Mouse (Mus musculus) kidney, embryonic 14.5 days (tissue): ENCODE data around the gene Wars. TPM values are rescaled to one million over a fixed set of nuclear protein-coding genes. Genes with fewer than 3 reads are reported as not detected.
"Not testable (repeated sequence)": the region's sequence is repeated elsewhere in the genome, so short reads cannot be mapped to it uniquely, and the experiment has no call there.

Experiments
- ATAC-seq: fragments of 200-750 bp; cut with Nextera tagmentation; 2 replicates; pipeline ENCODE4 v1.8.0; 2017; ENCODE audit warnings: moderate number of reproducible peaks, mild to moderate bottlenecking, moderate TSS enrichment, moderate library complexity; ENCODE audit not compliant: low FRiP score, low TSS enrichment
- H3K27ac ChIP-seq: fragments of 300-500 bp; sonication (generic); 2 replicates; pipeline ENCODE4 v1.5.1; 2014; ENCODE audit warnings: low read depth, mild to moderate bottlenecking, low read length, moderate library complexity, mixed read lengths
- H3K27me3 ChIP-seq: fragments of 300-500 bp; sonication (generic); 2 replicates; pipeline ENCODE4 v1.6.1; 2014; ENCODE audit warnings: mild to moderate bottlenecking, low read length; ENCODE audit not compliant: control insufficient read depth, insufficient read depth
- H3K36me3 ChIP-seq: fragments of 300-500 bp; sonication (generic); 2 replicates; pipeline ENCODE4 v1.6.1; 2014; ENCODE audit warnings: low read length, mixed read lengths; ENCODE audit not compliant: control insufficient read depth, insufficient read depth
- H3K4me1 ChIP-seq: fragments of 300-500 bp; sonication (generic); 2 replicates; pipeline ENCODE4 v1.6.1; 2014; ENCODE audit warnings: low read length, mixed read lengths; ENCODE audit not compliant: control insufficient read depth, insufficient read depth
- H3K4me2 ChIP-seq: fragments of 300-500 bp; sonication (generic); replicated peaks from 2 replicates; pipeline ENCODE4 v1.6.1; 2014; ENCODE audit warnings: low read depth, mild to moderate bottlenecking, low read length
- H3K4me3 ChIP-seq: fragments of 300-500 bp; sonication (generic); 2 replicates; pipeline ENCODE4 v1.5.1; 2014; ENCODE audit warnings: mild to moderate bottlenecking, low read length
- H3K9ac ChIP-seq: fragments of 300-500 bp; sonication (generic); 2 replicates; pipeline ENCODE4 v1.6.1; 2014; ENCODE audit warnings: low read depth, mild to moderate bottlenecking, low read length, moderate library complexity
- H3K9me3 ChIP-seq: fragments of 300-500 bp; sonication (generic); 2 replicates; pipeline ENCODE4 v1.6.1; 2016; ENCODE audit warnings: low read length; ENCODE audit not compliant: control insufficient read depth
- WGBS: fragments of 180-500 bp; shearing (Covaris S2); extraction: QIAGEN DNeasy Blood & Tissue Kit; methylation state at CpG from one replicate; pipeline ENCODE4 v1.1.7; 2014; 5-methylcytosine and 5-hydroxymethylcytosine counted together
- polyA plus RNA-seq: library from polyadenylated mRNA; unstranded; fragments of >200 nt; fragmentation: Nextera tagmentation; extraction: Ambion mirVana; gene quantifications from 2 replicates; pipeline ENCODE4 v1.2.1, GENCODE M21; 2014

The Wars gene
- polyA plus RNA-seq, 1 experiment from 2014 or later: 107 TPM

DNA sequence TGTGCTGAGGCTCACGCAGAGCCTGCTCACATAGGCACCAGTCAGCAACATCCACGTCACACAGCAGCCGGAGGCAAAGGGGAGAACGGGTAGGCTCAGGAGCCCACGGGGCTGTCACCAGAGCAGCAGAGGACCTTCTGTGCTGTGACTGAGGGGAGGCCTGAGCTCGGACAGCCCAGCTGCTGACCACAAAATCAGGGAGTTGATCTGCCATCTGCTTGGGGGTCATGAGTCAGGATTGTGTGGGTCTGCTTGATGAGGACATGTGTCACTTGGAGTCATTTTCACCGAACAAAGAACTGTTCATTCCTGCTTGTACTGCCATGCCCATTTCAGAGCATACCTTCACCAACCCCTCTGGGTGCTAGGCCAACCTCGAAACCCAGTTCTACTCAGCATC, 37.8 kb downstream of the Wars start:
- 82% methylated on average over 8 of the region's 8 CpGs for WGBS
- Histone ChIP-seq H3K27me3 (no peaks in the 10 kb centered on the region), H3K4me3 (no peak overlapping the region), H3K4me1 (0 out of 2 replicates have a peak, but pooled peaks cover 5% of the 10 kb centered on the region), H3K9ac (no peak overlapping the region), H3K9me3 (no peaks in the 10 kb centered on the region), H3K36me3 (peaks cover 17% of the 10 kb centered on the region), H3K4me2 (no peak overlapping the region), H3K27ac (no peak overlapping the region)
- ATAC-seq: no peak

DNA sequence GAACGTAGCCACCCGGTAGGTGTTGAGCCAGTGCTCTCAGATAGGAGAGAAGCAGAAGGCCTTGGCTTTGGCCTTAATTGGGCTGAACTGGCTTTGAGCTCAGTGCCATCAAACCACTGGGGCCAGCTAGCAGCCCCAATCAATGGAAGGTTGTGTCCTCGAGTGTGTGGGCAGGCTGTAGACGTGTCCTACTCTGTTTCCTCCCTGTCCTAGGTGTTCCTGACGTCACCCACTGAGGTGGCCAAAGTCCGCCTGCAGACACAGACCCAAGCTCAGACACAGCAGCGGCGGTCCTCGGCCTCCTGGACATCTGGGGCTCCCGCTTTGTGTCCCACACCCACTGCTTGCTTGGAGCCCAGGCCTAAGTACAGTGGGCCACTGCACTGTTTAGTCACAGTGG, 38.9 kb downstream of the Wars start:
- 0 out of 2 replicates have a peak, but pooled peaks cover 5% of the 10 kb centered on the region for H3K4me1 ChIP-seq
- no peaks in the 10 kb centered on the region for H3K27me3 ChIP-seq
- peaks cover 8% of the 10 kb centered on the region; the same call in 1 of the 2 replicates for H3K36me3 ChIP-seq
- H3K4me3 ChIP-seq: no peak overlapping the region
- no peak overlapping the region for H3K27ac ChIP-seq
- ATAC-seq: no peak
- 91% methylated on average over 10 of the region's 10 CpGs for WGBS
- H3K9me3 ChIP-seq: no peaks in the 10 kb centered on the region
- H3K4me2 ChIP-seq: no peak overlapping the region
- H3K9ac ChIP-seq: no peak overlapping the region

- Histone ChIP-seq H3K4me2 (no peak overlapping the region), H3K4me3 (no peak overlapping the region), H3K9ac (no peak overlapping the region), H3K36me3 (no peaks in the 10 kb centered on the region), H3K4me1 (0 out of 2 replicates have a peak, but pooled peaks cover 5% of the 10 kb centered on the region), H3K27ac (no peak overlapping the region), H3K27me3 (no peaks in the 10 kb centered on the region), H3K9me3 (no peaks in the 10 kb centered on the region)
- 90% methylated on average over 8 of the region's 8 CpGs for WGBS
- ATAC-seq: no peak
These were observed 41.2 kb downstream of the Wars start for GRCm38 (mm10) chr12:108852822-108853221.

- ATAC-seq: no peak
- Histone ChIP-seq H3K36me3 (no peaks in the 10 kb centered on the region), H3K9me3 (no peaks in the 10 kb centered on the region), H3K4me1 (no peaks in the 10 kb centered on the region), H3K4me3 (no peak overlapping the region), H3K27ac (no peak overlapping the region), H3K27me3 (no peaks in the 10 kb centered on the region), H3K4me2 (no peak overlapping the region), H3K9ac (no peak overlapping the region)
- 86% methylated on average over 8 of the region's 8 CpGs for WGBS
These were observed 43.1 kb downstream of the Wars start for GRCm38 (mm10) chr12:108850886-108851285.

- Histone ChIP-seq H3K27me3 (no peaks in the 10 kb centered on the region), H3K9ac (no peak overlapping the region), H3K27ac (no peak overlapping the region), H3K4me2 (no peak overlapping the region), H3K4me3 (no peak overlapping the region), H3K9me3 (no peaks in the 10 kb centered on the region), H3K4me1 (no peaks in the 10 kb centered on the region), H3K36me3 (peaks cover 2% of the 10 kb centered on the region; the same call in 1 of the 2 replicates)
- 37% methylated on average over 8 of the region's 8 CpGs for WGBS
- no peak for ATAC-seq
These were observed 43.8 kb downstream of the Wars start for GRCm38 (mm10) chr12:108850129-108850528.

GRCm38 (mm10) chr12:108849488-108850022, 44.4 kb downstream of the Wars start:
- Histone ChIP-seq H3K27me3 (no peaks in the 10 kb centered on the region), H3K4me3 (no peak overlapping the region), H3K27ac (no peak overlapping the region), H3K36me3 (peaks cover 8% of the 10 kb centered on the region; the same call in 1 of the 2 replicates), H3K9me3 (no peaks in the 10 kb centered on the region), H3K9ac (no peak overlapping the region), H3K4me1 (no peaks in the 10 kb centered on the region), H3K4me2 (no peak overlapping the region)
- no peak for ATAC-seq
- 82% methylated on average over 4 of the region's 4 CpGs for WGBS

GRCm38 (mm10) chr12:108848033-108848432, 45.9 kb downstream of the Wars start:
- H3K4me3 ChIP-seq, H3K27me3 ChIP-seq, H3K9me3 ChIP-seq, H3K9ac ChIP-seq, H3K4me1 ChIP-seq, ATAC-seq, H3K27ac ChIP-seq, H3K4me2 ChIP-seq: not testable (repeated sequence)
- peaks cover 16% of the 10 kb centered on the region for H3K36me3 ChIP-seq
- WGBS: 92% methylated on average over 3 of the region's 3 CpGs

- Histone ChIP-seq H3K4me3 (no peak overlapping the region), H3K36me3 (peaks cover 39% of the 10 kb centered on the region), H3K4me2 (no peak overlapping the region), H3K27me3 (no peaks in the 10 kb centered on the region), H3K9me3 (no peaks in the 10 kb centered on the region), H3K4me1 (peaks cover 7% of the 10 kb centered on the region), H3K9ac (no peak overlapping the region), H3K27ac (no peak overlapping the region)
- 88% methylated on average over 7 of the region's 7 CpGs for WGBS
- ATAC-seq: no peak
These were observed 51.3 kb downstream of the Wars start for GRCm38 (mm10) chr12:108842663-108843062.

- Histone ChIP-seq H3K9ac (no peak overlapping the region), H3K4me2 (no peak overlapping the region), H3K36me3 (peaks cover 39% of the 10 kb centered on the region), H3K27me3 (no peaks in the 10 kb centered on the region), H3K4me3 (no peak overlapping the region), H3K4me1 (peaks cover 19% of the 10 kb centered on the region), H3K9me3 (no peaks in the 10 kb centered on the region), H3K27ac (no peak overlapping the region)
- ATAC-seq: no peak
- WGBS: 81% methylated on average over 6 of the region's 6 CpGs
These were observed 52.8 kb downstream of the Wars start for GRCm38 (mm10) chr12:108841181-108841580.
